Mouse (Mus musculus): ENCODE measurements around the gene Kifap3. TPM values are rescaled to one million over a fixed set of nuclear protein-coding genes. Genes with fewer than 3 reads are reported as not detected.

The Kifap3 gene
- polyA plus RNA-seq, 1 experiment from 2014 or later, result 127 TPM

DNA sequence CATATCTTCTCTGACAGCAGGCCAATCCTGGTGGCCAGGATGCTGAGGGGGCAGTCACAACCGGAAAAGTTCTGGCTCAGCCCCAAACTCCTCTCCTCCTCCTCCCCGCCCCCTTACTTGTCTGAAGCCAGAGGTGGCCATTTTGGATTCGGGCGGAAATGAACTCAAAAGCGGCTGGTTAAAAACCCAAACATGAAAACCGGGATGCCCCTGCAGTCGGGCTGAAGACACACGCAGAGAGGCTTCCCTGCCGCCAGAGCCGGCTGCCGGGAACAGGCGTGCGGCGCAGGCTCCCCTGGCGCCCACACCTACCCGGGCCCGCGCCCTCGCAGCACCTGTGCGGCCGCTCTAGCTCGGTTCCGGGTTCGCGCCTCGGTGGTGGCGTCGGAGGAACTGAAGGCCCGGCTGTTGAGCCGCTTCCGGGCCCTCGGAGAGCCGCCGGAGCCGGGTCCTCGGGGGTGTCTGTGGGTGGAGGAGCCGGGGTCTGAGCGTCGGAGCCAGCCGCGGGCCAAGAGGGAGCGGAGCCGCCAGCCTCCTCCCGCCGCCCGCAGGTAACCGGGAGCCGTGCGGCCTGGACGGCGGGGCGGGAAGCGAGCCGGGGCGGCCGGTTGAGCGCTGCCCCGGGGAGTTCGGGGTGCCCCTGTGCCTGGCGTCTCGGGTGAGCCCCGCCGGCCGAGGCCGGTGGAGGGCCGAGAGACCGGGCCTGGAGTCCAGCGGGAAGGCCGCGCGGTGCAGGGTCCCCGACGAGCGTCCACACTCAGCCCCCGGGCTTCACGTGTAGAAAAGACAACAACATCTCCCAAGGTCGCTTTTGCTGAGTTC, 150.5 kb downstream of the Kifap3 start:
- H3K9me3 ChIP-seq, result no peaks in the 10 kb centered on the region
- peak overlapping the region; percentile 99 for H3K4me3 ChIP-seq
- peaks cover 20% of the 10 kb centered on the region for H3K4me1 ChIP-seq (replicated peaks)
- H3K27ac ChIP-seq (replicated peaks), result peak overlapping the region; percentile 86
- under 1% methylated on average over 71 of the region's 77 CpGs for WGBS
- H3K27me3 ChIP-seq, result no peaks in the 10 kb centered on the region
- peak; percentile 97 for ATAC-seq (ENCODE audit: low FRiP score, low read depth)
- peak overlapping the region; percentile 89 for H3K4me2 ChIP-seq
- H3K9ac ChIP-seq, result peak overlapping the region; percentile 93
- peaks cover 12% of the 10 kb centered on the region; the same call in 1 of the 2 replicates for H3K36me3 ChIP-seq

DNA sequence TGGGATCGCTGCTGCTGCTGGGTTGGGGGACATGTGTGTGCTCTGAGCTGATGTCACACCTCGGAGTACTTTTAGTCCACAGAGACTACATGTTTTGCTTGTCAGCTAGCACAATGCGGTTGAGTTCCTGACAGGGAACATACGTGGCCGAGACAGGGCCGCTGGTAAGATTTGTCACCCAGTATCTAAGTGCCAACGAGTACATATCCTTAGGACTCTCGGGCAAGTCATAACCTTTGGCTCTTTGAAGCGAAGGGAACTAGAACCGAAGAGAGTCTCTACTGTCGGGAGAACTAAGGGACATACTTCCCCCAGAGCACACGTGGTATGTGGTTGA, 151.0 kb downstream of the Kifap3 start:
- peak overlapping the region; percentile 89 for H3K4me2 ChIP-seq
- WGBS, result 6% methylated on average over 12 of the region's 12 CpGs
- H3K4me1 ChIP-seq (replicated peaks), result peaks cover 20% of the 10 kb centered on the region
- ATAC-seq (ENCODE audit: low FRiP score, low read depth), result 0 out of 2 replicates have a peak, but pooled peaks have one; percentile 15
- H3K9ac ChIP-seq, result peak overlapping the region; percentile 93
- H3K27ac ChIP-seq (replicated peaks), result peak overlapping the region; percentile 86
- H3K9me3 ChIP-seq, result no peaks in the 10 kb centered on the region
- H3K36me3 ChIP-seq, result peaks cover 17% of the 10 kb centered on the region
- peak overlapping the region; percentile 99 for H3K4me3 ChIP-seq
- no peaks in the 10 kb centered on the region for H3K27me3 ChIP-seq

DNA sequence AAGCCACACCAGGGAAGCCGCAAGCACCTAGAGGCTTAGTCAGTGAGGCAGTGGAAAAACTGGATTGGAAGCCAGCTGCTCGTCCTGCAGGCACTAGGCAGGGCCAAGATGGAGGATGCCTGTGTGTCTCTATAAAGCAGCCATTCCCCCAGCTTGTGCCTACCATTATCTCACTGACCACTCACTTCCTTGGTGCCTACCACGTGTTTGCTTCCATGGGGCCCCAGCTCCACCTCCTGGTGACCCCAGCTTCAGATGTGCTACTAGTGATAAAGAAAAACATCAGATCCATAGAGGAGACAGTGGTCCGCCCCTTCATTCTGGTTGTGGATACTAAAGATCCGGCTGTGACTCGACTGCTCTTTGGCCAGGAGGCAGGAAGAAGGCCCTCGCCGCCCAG, 152.4 kb downstream of the Kifap3 start:
- ATAC-seq (ENCODE audit: low FRiP score, low read depth), result no peak
- H3K4me3 ChIP-seq, result no peak overlapping the region
- no peaks in the 10 kb centered on the region for H3K27me3 ChIP-seq
- H3K9me3 ChIP-seq, result no peaks in the 10 kb centered on the region
- H3K4me2 ChIP-seq, result no peak overlapping the region
- peaks cover 27% of the 10 kb centered on the region for H3K36me3 ChIP-seq
- WGBS, result 89% methylated on average over 8 of the region's 8 CpGs
- H3K4me1 ChIP-seq (replicated peaks), result peaks cover 20% of the 10 kb centered on the region
- H3K9ac ChIP-seq, result no peak overlapping the region
- H3K27ac ChIP-seq (replicated peaks), result no peak overlapping the region

DNA sequence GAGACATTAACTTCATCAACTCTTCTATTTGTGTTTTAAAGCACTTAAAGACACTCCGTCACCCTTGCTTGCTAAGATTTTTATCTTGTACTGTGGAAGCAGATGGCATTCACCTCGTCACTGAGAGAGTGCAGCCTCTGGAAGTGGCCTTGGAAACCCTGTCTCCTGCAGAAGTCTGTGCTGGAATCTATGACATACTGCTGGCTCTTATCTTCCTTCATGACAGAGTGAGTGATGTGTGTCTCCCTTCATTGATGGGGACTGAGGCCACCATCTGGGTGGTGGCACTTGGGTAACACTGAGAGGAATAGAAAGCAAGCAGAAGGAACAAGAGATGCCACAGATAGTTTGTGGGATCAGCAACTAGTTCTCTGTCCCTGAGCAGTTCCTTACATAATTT, 155.2 kb downstream of the Kifap3 start:
- Histone ChIP-seq H3K9me3 (no peaks in the 10 kb centered on the region), H3K36me3 (peaks cover 45% of the 10 kb centered on the region), H3K4me1 (replicated peaks) (peaks cover 12% of the 10 kb centered on the region), H3K4me3 (no peak overlapping the region), H3K27me3 (no peaks in the 10 kb centered on the region), H3K27ac (replicated peaks) (no peak overlapping the region), H3K4me2 (no peak overlapping the region), H3K9ac (no peak overlapping the region)
- WGBS, result 92% methylated on average over 2 of the region's 2 CpGs
- ATAC-seq (ENCODE audit: low FRiP score, low read depth), result no peak

DNA sequence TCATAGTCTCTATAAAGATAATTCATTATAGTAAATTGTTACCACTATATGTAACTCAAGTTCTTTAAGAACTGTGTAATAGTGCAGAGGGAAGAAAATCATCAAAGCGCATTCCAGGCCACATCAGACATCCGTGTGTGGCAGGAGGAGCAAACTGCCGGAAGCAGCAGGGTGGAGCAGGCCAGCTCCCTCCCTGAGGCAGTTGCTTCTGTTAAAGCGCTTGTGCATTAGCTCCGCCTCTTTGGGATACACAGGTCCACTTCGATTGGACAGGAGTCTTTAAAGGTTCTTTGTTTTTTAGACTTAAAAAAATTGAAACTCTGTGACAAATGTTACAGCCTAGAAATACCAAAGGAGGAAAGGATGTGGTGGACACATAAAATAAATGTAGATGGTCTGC, 162.7 kb downstream of the Kifap3 start:
- no peak overlapping the region for H3K9ac ChIP-seq
- ATAC-seq (ENCODE audit: low FRiP score, low read depth), result no peak
- 76% methylated on average over 6 of the region's 6 CpGs for WGBS
- peaks cover 87% of the 10 kb centered on the region for H3K36me3 ChIP-seq
- H3K4me2 ChIP-seq, result no peak overlapping the region
- no peaks in the 10 kb centered on the region for H3K9me3 ChIP-seq
- no peaks in the 10 kb centered on the region for H3K4me1 ChIP-seq (replicated peaks)
- H3K4me3 ChIP-seq, result no peak overlapping the region
- no peak overlapping the region for H3K27ac ChIP-seq (replicated peaks)
- H3K27me3 ChIP-seq, result no peaks in the 10 kb centered on the region

DNA sequence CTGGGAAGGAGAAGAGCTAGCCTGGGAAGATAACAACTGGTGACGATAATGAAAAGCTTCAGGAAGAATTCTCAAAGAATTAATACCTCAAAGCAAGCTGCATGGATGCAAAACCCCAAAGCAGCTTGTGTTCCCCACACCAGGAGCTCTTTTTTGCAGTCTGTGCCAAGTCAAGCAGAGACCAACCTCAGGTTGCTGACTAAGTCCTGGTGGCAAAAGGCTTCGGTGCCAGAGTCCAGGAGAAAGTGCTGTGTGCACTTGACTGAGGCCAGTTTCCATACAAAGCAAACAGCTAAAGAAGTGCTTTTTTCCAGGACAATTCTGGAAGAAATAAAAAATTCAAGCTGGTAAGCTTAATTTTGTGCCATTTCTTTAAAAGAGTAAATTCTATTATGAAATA, 174.0 kb downstream of the Kifap3 start:
- H3K27ac ChIP-seq (replicated peaks), result no peak overlapping the region
- H3K9ac ChIP-seq, result no peak overlapping the region
- no peaks in the 10 kb centered on the region for H3K9me3 ChIP-seq
- no peak overlapping the region for H3K4me2 ChIP-seq
- H3K4me1 ChIP-seq (replicated peaks), result no peaks in the 10 kb centered on the region
- no peak overlapping the region for H3K4me3 ChIP-seq
- no peaks in the 10 kb centered on the region for H3K27me3 ChIP-seq
- no peak for ATAC-seq (ENCODE audit: low FRiP score, low read depth)
- WGBS, result 93% methylated on average over 2 of the region's 2 CpGs
- peaks cover 76% of the 10 kb centered on the region for H3K36me3 ChIP-seq

DNA sequence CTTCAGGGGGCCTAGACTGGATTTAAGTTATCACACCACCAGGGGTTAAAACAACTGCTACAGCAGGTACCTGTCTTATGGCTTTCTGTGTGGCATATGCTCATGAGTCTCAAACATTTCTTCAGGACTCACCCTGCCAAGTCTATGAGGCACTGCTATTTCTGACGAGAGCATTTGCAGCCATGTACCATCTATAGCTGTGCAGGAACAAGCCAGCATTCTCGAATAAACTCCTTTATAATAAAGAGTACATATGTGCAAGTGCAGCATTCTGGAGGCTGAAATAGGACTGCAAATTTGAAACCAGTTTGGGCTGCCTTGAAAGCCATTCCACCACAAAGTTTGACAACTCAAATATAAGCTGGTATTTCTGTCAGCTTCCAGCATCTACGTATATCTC, 178.7 kb downstream of the Kifap3 start:
- no peak overlapping the region for H3K4me3 ChIP-seq
- no peak for ATAC-seq (ENCODE audit: low FRiP score, low read depth)
- H3K9ac ChIP-seq, result no peak overlapping the region
- no peaks in the 10 kb centered on the region for H3K9me3 ChIP-seq
- H3K27ac ChIP-seq (replicated peaks), result no peak overlapping the region
- 87% methylated on average over 3 of the region's 3 CpGs for WGBS
- no peaks in the 10 kb centered on the region for H3K4me1 ChIP-seq (replicated peaks)
- H3K27me3 ChIP-seq, result no peaks in the 10 kb centered on the region
- H3K36me3 ChIP-seq, result peaks cover 37% of the 10 kb centered on the region
- H3K4me2 ChIP-seq, result no peak overlapping the region

DNA sequence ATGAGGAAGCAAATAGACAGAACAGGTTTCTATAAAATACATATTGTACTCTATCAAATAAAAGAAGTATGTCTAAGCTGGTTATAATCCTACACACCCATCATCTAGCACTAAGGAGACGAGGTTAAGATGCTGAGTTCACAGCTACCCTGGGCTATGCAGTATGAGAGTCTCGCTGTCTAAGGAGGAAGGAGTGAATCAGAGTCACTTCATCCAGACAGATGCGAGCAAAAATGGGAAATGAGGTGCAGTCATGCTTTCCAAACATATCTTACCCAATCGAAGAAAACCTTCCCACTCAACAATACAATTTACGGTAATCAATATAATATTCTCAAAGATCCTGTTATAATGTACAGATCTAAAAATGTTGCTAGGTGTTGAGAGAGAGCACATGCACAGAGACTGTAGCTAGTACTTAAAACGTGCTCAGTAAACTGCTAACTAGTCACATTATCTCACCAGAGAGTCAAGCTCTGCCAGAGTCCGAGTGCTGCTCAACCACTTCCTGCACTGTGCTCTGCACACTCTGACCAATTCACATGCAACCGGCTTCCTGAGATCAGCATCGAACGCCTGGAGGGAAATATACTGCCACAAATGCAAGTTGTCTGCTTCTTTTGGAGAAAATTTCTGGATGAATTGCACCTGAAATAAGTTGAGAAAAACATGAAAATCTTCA, 184.8 kb downstream of the Kifap3 start:
- Histone ChIP-seq H3K4me2 (no peak overlapping the region), H3K27ac (replicated peaks) (no peak overlapping the region), H3K36me3 (peaks cover 3% of the 10 kb centered on the region; the same call in 1 of the 2 replicates), H3K27me3 (no peaks in the 10 kb centered on the region), H3K9me3 (no peaks in the 10 kb centered on the region), H3K9ac (no peak overlapping the region), H3K4me3 (no peak overlapping the region), H3K4me1 (replicated peaks) (no peaks in the 10 kb centered on the region)
- 93% methylated on average over 10 of the region's 10 CpGs for WGBS
- ATAC-seq (ENCODE audit: low FRiP score, low read depth), result no peak

Other genes with a start within 250 kb of the Kifap3 start
- gene Mettl11b, start 54.4 kb upstream of the Kifap3 start, polyA plus RNA-seq (2015; fragmentation: Nextera tagmentation; extraction: Ambion mirVana), result 0.14 TPM in 1 of 2 replicates, not detected in the other
- 14.5 and 16.9 TPM in 2 replicates for gene Scyl3, start 149.5 kb downstream of the Kifap3 start, polyA plus RNA-seq (2015; fragmentation: Nextera tagmentation; extraction: Ambion mirVana)
- gene BC055324, start 215.2 kb downstream of the Kifap3 start, polyA plus RNA-seq (2015; fragmentation: Nextera tagmentation; extraction: Ambion mirVana), result 5.4 and 6.3 TPM in 2 replicates
- gene Mettl18, start 215.3 kb downstream of the Kifap3 start, polyA plus RNA-seq (2015; fragmentation: Nextera tagmentation; extraction: Ambion mirVana), result 6.6 and 6.9 TPM in 2 replicates

Measured in hindbrain, embryonic 15.5 days (tissue).